Mouse (Mus musculus) brain, embryonic 14.5 days (tissue): Measurements from ENCODE around the gene Spry1. TPM values are rescaled to one million over a fixed set of nuclear protein-coding genes. Genes with fewer than 3 reads are reported as not detected.

Source experiments
- DNase-seq: peaks from one replicate; pipeline ENCODE4 v3.0.0-alpha.2; 2011; ENCODE audit warnings: low read depth
- CTCF ChIP-seq: fragments of 200-500 bp; IDR thresholded peaks from 2 replicates; pipeline ENCODE4 v1.5.1; 2012; ENCODE audit warnings: inconsistent platforms, mild to moderate bottlenecking, moderate library complexity, borderline replicate concordance; ENCODE audit not compliant: insufficient read depth, insufficient read length; ENCODE audit errors: extremely low read depth
- POLR2A ChIP-seq: fragments of 200-500 bp; IDR thresholded peaks from 2 replicates; pipeline ENCODE4 v1.6.1; 2012; ENCODE audit warnings: mild to moderate bottlenecking, inconsistent platforms, borderline replicate concordance; ENCODE audit not compliant: poor library complexity, insufficient read depth, insufficient read length, severe bottlenecking; ENCODE audit errors: extremely low read depth
- polyA plus RNA-seq: library from polyadenylated mRNA; depleted of rRNA; stranded (reverse); fragments of >200 nt; gene quantifications from 2 replicates; pipeline ENCODE4 v1.2.3, GENCODE M21; 2012

The Spry1 gene
- polyA plus RNA-seq, 1 experiment = 20.2 TPM

DNA sequence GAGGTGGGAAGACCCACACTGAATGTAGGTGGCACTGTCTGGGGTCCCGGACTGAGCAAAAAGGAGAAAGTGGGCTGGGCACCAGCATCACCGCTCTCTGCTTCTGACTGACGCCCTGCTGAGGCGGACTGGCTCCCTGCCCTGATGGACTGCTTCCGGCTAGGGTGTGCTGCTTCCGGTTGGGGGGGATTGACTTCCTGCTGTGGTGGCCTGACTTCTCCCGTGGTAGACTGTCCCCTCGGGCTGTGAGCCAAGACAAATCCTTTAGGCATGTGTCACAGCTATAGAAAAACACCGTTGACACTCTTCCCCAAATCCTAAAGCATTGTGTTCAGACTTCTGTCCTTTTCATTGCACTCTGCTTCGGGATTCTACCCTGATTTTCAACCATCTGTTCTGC, 26.0 kb upstream of the Spry1 start:
- no peak for TF ChIP-seq CTCF
- TF ChIP-seq POLR2A = no peak

GRCm38 (mm10) chr3:37614878-37615650, 24.7 kb upstream of the Spry1 start:
- DNase-seq = no peak
- TF ChIP-seq POLR2A (no peak), CTCF (no peak)

More for the DNA sequence above, 26.0 kb upstream of the Spry1 start:
- peak; percentile 8 for DNase-seq

DNA sequence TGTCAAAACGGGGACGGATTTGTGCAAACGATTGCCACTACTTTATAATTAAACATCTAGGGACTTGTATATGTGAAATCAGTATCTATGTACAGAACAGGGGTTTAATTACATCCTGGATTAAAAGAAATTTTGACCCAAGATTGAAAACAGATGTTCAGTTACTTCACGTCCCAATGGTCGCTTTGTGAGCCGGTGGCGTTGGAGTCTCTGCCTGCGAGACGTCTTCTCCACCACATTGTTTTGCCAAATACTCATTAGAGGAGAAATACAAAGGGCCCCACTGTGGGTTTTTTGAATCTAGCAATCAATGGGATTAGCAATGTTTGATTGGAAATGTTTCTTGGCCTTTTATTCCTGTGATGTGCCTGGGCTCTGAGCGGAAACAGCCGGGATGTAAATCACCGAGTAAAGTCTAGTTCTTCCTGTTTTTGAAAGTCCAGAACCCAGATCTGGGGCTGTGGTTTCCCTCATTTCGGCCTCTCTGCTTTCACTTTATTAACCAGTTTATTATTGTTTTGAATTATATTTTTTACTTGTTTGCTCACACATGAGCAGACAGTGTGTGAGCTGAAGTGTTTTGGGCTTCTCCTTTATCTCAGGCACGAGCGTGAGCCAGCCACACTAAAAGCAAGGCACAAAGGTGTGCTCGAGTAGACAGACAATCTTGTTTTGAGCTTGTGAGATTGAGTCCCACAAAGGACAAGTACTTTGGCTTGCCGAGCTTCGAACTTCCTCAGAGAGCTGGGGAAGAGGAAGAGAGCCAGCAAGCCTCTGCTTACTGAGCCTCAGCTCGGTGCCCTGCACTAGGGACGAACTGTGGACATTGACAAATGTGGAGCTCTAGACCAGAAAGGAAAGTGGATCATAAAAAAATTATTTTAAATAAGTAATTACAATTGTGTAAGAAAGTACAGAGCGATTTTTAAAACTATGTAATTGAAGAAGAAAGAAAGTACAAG, 22.9 kb upstream of the Spry1 start:
- TF ChIP-seq CTCF (no peak), POLR2A (no peak)
- peak; percentile 62 for DNase-seq

GRCm38 (mm10) chr3:37632246-37632645, 7.5 kb upstream of the Spry1 start:
- no peak for TF ChIP-seq POLR2A
- TF ChIP-seq CTCF = no peak
- no peak for DNase-seq

GRCm38 (mm10) chr3:37632751-37633150, 7.0 kb upstream of the Spry1 start:
- TF ChIP-seq CTCF = no peak
- no peak for TF ChIP-seq POLR2A
- no peak for DNase-seq

DNA sequence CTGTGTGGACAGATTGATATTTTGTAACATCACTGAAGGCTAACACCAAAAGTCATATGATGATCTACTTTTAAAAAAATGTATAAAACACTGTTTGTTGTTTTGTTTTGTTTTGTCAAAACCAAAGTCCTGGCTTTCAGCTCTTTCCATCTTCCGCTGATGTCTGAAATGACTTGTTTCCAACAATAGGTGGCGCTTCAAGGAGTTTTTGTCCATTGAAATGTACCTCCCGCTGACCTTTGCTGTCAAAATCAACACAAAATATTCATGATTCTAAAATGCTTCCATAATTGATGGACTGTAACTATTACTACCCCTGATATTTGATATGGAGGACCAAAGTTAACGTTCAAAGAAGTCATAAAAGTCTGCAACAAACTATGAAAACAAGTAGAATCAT, 5.1 kb upstream of the Spry1 start:
- DNase-seq = peak; percentile 52
- TF ChIP-seq CTCF = peak; percentile 46; the same call in 1 of the 2 replicates
- no peak for TF ChIP-seq POLR2A

GRCm38 (mm10) chr3:37636921-37637320, 2.8 kb upstream of the Spry1 start:
- DNase-seq = no peak
- no peak for TF ChIP-seq CTCF
- no peak for TF ChIP-seq POLR2A

DNA sequence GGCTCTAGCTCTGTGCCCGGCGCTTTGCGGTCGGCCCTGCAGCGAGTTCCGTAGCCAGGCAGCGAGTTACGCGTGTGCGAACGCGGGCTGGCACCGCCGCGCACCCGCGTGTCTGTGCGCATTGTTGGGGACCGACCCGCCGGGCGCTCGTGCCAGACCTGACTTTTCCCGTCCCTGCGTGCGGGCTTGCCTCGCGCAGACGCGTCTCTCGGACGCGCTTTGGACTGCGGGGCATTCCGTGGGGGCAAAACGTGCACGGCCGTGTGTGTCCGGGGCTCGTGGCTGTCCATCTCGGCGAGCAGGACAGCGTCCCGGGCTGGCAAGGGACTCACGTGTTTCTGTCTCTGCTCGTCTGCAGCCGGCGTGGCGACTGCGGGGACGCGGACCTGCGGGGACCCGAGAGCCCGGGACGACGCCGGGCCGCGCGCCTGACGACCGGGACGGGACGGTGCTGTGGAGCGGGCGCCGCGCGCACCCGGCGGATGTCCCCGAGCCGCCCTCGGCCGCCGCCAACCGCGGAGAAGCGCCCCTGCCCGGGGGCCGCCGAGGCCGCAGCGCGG, 495 bp downstream of the Spry1 start:
- TF ChIP-seq POLR2A (no peak), CTCF (no peak)
- DNase-seq = no peak

GRCm38 (mm10) chr3:37640810-37641209, 1.1 kb downstream of the Spry1 start:
- DNase-seq = peak; percentile 76
- no peak for TF ChIP-seq POLR2A
- peak; percentile 69 for TF ChIP-seq CTCF

GRCm38 (mm10) chr3:37641796-37642680, 2.3 kb downstream of the Spry1 start:
- TF ChIP-seq CTCF = no peak
- no peak for TF ChIP-seq POLR2A
- DNase-seq = no peak

DNA sequence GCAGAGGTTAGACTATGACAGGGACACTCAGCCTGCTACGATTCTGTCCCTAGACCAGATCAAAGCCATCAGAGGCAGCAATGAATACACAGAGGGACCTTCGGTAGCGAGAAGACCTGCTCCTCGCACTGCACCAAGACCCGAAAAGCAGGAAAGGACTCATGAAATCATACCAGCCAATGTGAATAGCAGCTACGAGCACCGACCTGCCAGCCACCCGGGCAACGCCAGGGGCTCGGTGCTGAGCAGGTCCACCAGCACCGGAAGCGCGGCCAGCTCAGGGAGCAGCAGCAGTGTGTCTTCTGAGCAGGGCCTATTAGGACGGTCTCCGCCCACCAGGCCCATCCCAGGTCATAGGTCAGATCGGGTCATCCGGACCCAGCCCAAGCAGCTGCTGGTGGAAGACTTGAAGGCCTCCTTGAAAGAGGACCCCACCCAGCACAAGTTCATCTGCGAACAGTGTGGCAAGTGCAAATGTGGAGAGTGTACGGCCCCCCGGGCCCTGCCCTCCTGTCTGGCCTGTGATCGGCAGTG, 3.0 kb downstream of the Spry1 start:
- no peak for TF ChIP-seq POLR2A
- no peak for TF ChIP-seq CTCF
- no peak for DNase-seq

DNA sequence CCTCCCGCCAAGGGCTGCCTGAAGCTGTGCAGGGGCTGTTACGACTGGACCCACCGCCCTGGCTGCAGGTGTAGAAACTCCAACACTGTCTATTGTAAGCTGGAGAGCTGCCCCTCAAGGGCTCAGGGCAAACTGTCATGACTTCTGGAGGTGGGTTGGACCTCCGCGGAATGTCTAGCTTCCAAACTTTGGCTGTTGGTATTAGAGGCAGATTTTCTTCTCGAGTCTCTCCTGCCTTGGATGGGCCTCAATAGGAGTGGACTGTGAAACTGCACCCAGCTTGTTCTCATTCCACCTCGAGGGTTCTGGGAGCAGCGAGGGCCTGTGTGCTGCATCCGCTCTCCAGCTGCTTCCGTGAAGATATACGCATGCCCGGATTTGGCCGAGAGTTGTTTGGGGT, 3.7 kb downstream of the Spry1 start:
- DNase-seq = no peak

More for the DNA sequence above, 3.7 kb downstream of the Spry1 start:
- no peak for TF ChIP-seq POLR2A
- no peak for TF ChIP-seq CTCF
